Mouse (Mus musculus) cerebellum, adult 2 months (tissue): ENCODE data around the gene Ehbp1l1.

Experiments
- CTCF ChIP-seq: fragments of 200-500 bp; IDR thresholded peaks from 2 replicates; pipeline ENCODE4 v1.5.1; 2011; ENCODE audit warnings: low read depth, mild to moderate bottlenecking, control low read depth, low read length, moderate library complexity, borderline replicate concordance; ENCODE audit not compliant: insufficient read depth
- POLR2A ChIP-seq: fragments of 200-500 bp; IDR thresholded peaks from 2 replicates; pipeline ENCODE4 v1.6.1; 2011; ENCODE audit warnings: low read length, control low read depth, borderline replicate concordance; ENCODE audit not compliant: insufficient read depth

DNA sequence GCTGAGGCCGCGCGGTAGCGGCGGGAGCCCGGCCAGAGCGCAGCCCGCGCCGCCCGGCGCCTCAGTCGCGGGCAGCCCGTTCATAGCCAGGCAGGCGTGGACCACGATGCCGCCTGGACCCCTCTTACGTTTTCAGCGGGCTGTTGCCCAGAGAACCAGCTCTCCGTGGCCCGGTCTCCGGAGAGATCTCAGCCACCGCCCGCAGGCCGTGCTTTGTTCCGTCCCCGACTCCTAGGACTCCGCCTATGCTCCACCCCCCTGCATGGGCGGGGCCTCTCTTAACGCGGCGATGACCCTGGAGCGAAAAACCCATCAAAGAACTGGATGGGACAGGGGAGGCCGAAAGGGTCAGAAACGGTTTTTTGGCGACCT is 3.3 kb upstream of the Ehbp1l1 start, which contains the start of gene Fam89b:
- TF ChIP-seq POLR2A (peak; percentile 67), CTCF (no peak)
